Mouse (Mus musculus): ENCODE data around the gene Vac14. TPM values are rescaled to one million over a fixed set of nuclear protein-coding genes. Genes with fewer than 3 reads are reported as not detected.

Gene Vac14
- 20.1 TPM for polyA plus RNA-seq (2015; fragmentation: Illumina TruSeq; extraction: RNeasy Lipid Tissue Mini Kit (QIAGEN cat#74804); ENCODE audit: insufficient read depth, low replicate concordance)

DNA sequence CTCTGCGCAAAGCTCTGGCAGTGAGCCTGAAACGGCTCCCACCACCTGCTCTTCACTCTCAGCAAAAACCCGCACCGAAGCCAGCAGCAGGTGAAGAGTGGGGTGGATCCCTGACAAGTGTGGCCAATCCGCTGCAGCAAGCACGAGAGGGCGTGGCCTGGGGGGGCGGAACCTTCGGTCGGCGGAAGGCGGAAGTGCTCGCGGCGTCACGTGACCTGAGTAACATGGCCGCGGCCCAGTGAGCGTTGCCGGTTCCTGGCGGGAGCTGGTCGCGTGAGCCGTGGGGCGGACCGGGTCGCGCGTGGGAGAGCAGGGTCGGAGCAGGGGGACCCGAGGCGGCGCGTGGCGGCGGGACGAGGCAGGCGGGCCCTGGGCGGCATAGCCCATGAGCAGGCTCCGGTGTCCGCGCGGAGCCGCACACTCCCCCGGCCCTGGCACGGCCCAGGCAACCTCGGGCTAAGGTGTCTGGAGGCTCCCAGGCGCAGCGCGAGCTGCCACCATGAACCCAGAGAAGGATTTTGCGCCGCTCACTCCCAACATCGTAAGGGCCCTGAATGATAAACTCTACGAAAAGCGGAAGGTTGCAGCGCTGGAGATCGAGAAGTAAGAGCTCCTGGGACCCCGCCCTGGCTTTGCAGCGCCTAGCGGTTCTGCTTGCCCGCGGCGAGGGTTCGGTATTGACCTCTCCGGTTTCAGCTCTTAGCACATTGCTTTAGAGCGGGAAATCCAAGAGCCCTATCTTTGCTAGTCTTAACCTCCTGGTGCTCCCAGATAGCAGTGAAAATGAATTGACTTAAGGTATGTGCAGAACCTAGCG is at the start of gene Vac14:
Gene Vac14 (plus strand): TSS at position 195 of the 817 bp plus-strand sequence.

DNA sequence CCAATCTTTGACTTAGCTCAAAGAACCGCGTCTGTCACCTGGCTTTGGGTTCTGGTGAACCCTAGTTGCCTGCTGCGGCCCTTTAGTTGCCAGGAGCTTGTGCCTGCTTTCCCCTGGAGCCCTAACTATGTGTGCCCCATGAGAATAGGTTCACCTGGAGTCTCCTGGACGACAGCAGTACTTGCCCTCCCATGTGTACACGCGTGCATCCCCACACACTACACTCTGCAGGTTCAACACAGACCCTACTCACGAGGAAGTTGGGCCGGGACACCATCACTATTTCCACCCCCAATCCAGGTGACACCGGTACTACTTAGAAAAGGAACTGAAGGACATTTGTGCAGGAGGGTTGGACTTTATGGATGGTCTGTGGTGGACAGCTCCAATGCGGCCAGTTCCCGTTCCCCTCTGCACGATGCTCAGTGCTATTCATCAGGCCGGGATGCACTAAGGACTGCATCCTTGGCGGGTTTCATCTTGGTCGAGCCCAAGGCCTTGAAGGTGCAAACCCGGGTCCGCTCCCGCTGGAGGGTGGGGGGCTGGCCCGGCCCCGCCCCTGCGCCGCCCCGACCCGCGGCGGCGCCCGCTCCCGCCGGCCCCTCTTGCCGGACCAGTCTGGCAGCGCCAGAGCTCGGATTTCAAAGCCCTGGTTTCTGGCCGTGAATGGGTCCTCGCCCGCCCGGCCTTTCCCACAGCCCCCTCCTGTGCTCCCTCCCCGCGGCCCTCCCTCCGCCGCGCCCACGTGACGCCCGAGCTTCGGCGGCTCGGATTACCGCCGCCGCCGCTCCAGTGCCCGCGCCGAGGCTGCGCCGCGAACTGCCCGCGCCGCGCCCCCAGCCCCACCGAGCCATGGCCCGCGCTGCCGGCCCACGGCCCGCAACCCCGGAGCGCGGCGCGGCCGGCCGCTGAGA is 102.6 kb downstream of the Vac14 start, which contains the start of gene Mtss1l:
Gene Mtss1l (plus strand): TSS at position 792 of the 914 bp plus-strand sequence.

Other genes starting within 250 kb of the Vac14 start
- gene Mtss1l, start 102.9 kb downstream of the Vac14 start, polyA plus RNA-seq (2015; fragmentation: Illumina TruSeq; extraction: RNeasy Lipid Tissue Mini Kit (QIAGEN cat#74804); ENCODE audit: insufficient read depth, low replicate concordance): 7.1 TPM
- 9.1 TPM for gene Il34, start 187.3 kb downstream of the Vac14 start, polyA plus RNA-seq (2015; fragmentation: Illumina TruSeq; extraction: RNeasy Lipid Tissue Mini Kit (QIAGEN cat#74804); ENCODE audit: insufficient read depth, low replicate concordance)
- gene Cog4, start 228.0 kb downstream of the Vac14 start, polyA plus RNA-seq (2015; fragmentation: Illumina TruSeq; extraction: RNeasy Lipid Tissue Mini Kit (QIAGEN cat#74804); ENCODE audit: insufficient read depth, low replicate concordance): 33.9 TPM
- gene Sf3b3, start 228.2 kb downstream of the Vac14 start, polyA plus RNA-seq (2015; fragmentation: Illumina TruSeq; extraction: RNeasy Lipid Tissue Mini Kit (QIAGEN cat#74804); ENCODE audit: insufficient read depth, low replicate concordance): 111 TPM